Mouse (Mus musculus) C2C12 (cell line): ENCODE measurements around the gene Sys1.

Source experiments
- CTCF ChIP-seq: IDR thresholded peaks from one replicate; pipeline ENCODE4 v1.5.1; 2011; ENCODE audit not compliant: control insufficient read depth, insufficient read depth, insufficient read length
- MYOD1 ChIP-seq: IDR thresholded peaks from one replicate; pipeline ENCODE4 v1.6.1; 2011; ENCODE audit warnings: low read depth; ENCODE audit not compliant: control insufficient read depth, insufficient read length

DNA sequence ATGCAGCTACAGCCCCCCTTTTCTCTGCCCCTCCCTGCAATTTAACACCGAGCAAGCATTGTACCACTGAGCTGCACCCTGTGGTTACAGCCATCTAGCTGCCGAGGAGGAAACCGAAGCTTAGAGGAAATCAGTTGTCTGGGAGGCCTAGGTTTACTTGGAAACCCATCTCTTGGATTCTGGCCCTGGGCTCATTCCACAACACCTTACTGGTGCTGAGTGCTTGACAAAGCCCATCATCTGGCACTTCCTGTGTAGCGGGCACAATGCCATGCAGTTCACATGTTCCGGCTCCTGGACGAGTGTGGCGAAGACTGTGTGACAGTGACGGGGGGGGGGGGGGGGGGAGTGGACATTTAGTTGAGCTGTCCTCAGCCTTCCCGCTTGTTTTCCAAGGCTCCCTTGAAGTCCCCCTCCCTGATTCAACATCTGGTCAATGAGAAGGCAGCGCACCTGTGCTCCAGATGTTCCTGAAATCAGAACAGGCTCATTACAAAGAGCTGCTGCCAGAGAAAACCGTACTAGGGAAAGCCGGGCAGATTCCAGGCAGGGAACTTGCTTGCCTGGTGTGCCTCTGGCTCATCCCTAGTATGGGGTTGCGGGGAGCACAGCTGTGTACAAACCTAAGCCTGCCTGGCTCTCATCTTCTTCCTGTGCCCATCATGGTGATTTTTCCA, 4.6 kb upstream of the Sys1 start:
- TF ChIP-seq MYOD1 (peak; percentile 31), CTCF (no peak)
